In the genomic region with DNA sequence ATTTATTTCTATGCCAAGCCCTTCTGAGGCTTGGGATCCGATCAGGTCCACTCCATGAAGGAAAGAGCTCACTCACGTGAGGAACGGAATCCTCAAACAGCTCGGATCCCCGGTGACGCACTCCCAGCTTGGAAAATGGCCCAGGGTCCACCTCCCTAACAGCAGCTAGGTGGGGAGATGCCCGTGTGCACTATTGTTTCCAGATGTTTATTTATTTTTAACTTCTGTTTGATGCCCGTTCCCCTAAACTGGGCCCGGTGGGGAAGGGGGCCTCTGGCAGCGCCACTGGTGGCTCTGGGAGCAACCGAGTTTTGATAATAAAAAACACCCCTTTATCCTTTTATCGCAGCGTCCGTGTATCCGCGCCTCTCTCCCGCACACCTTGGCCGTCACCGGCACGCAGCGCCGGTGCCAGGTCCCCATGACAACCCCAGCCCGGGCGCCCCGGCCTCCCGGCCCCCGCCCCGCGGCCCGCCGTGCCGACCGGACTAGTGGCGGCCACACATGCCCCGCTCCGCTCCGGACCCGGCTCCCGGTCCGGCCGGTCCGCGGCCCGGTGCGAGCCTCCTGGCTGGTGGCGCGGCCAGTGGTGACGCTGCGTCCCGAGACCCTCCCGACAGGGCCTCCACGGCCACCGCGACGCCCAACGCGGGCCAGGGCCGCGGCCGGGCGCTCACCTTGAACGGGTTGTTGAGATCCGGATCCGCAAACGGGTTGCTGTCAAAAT, we compare ENCODE assay signal across 8 mouse cellular contexts. TPM values are rescaled to one million over a fixed set of nuclear protein-coding genes. Genes with fewer than 3 reads are reported as not detected.
DNase-seq lines count a peak whose midpoint lies in the region; ATAC-seq and TF ChIP-seq lines count a peak whose summit lies in the region.

No protein-coding gene starts in this region.

- H3K27me3 ChIP-seq in forebrain, embryonic 10.5 days (ENCODE audit: poor library complexity, severe bottlenecking) = peaks cover 9% of the 10 kb centered on the region
- H3K27me3 ChIP-seq in hindbrain, embryonic 11.5 days (ENCODE audit: control insufficient read depth, insufficient read depth, low read length) = no peaks in the 10 kb centered on the region
- no peaks in the 10 kb centered on the region for H3K27me3 ChIP-seq in megakaryocyte, embryonic 14.5 days (replicated peaks)
- no peaks in the 10 kb centered on the region for H3K27me3 ChIP-seq in stomach, embryonic 14.5 days (ENCODE audit: control insufficient read depth, insufficient read depth, low read length)

- no peak for TF ChIP-seq CTCF in brain, embryonic 14.5 days (IDR thresholded peaks at IDR 0.05; ENCODE audit: borderline replicate concordance, extremely low read depth, insufficient read depth, insufficient read length)

- H3K9ac ChIP-seq in hindbrain, embryonic 11.5 days (ENCODE audit: low read depth, low read length) = peak overlapping the region; percentile 90
- H3K9ac ChIP-seq in stomach, embryonic 14.5 days (replicated peaks; ENCODE audit: low read depth, low read length) = peak overlapping the region; percentile 81

- H3K4me1 ChIP-seq in forebrain, embryonic 10.5 days = peaks cover 25% of the 10 kb centered on the region
- no peaks in the 10 kb centered on the region for H3K4me1 ChIP-seq in hindbrain, embryonic 11.5 days (replicated peaks; ENCODE audit: control insufficient read depth, insufficient read depth, low read length)
- H3K4me1 ChIP-seq in megakaryocyte, embryonic 14.5 days = peaks cover 56% of the 10 kb centered on the region
- H3K4me1 ChIP-seq in stomach, embryonic 14.5 days (ENCODE audit: control insufficient read depth, insufficient read depth, low read length) = 0 out of 2 replicates have a peak, but pooled peaks cover 3% of the 10 kb centered on the region

- no peaks in the 10 kb centered on the region for H3K9me3 ChIP-seq in forebrain, embryonic 10.5 days
- H3K9me3 ChIP-seq in hindbrain, embryonic 11.5 days (ENCODE audit: control insufficient read depth, low read length) = no peaks in the 10 kb centered on the region
- H3K9me3 ChIP-seq in megakaryocyte, embryonic 14.5 days = no peaks in the 10 kb centered on the region
- H3K9me3 ChIP-seq in stomach, embryonic 14.5 days (ENCODE audit: control insufficient read depth, low read depth, low read length) = no peaks in the 10 kb centered on the region

- peak overlapping the region; percentile 89 for H3K4me2 ChIP-seq in hindbrain, embryonic 11.5 days (replicated peaks; ENCODE audit: low read depth, low read length)
- peak overlapping the region; percentile 82 for H3K4me2 ChIP-seq in stomach, embryonic 14.5 days (replicated peaks; ENCODE audit: low read depth, low read length)

- peak overlapping the region; percentile 91 for H3K4me3 ChIP-seq in forebrain, embryonic 10.5 days
- peak overlapping the region; percentile 86 for H3K4me3 ChIP-seq in hindbrain, embryonic 11.5 days (ENCODE audit: low read depth, low read length)
- peak overlapping the region; percentile 98 for H3K4me3 ChIP-seq in megakaryocyte, embryonic 14.5 days (replicated peaks)
- peak overlapping the region; percentile 94 for H3K4me3 ChIP-seq in stomach, embryonic 14.5 days (ENCODE audit: low read depth, low read length)

- WGBS in forebrain, embryonic 10.5 days = under 1% methylated on average over 65 of the region's 65 CpGs
- WGBS in hindbrain, embryonic 11.5 days = under 1% methylated on average over 64 of the region's 65 CpGs
- WGBS in stomach, embryonic 14.5 days = under 1% methylated on average over 55 of the region's 65 CpGs

- no peak for DNase-seq in frontal cortex, postnatal 25 days (ENCODE audit: low spot score in 2 of 2)
- DNase-seq in brain, embryonic 14.5 days (ENCODE audit: low read depth) = peak; percentile 59
- peak; percentile 16 for DNase-seq in forebrain, embryonic 10.5 days (ENCODE audit: extremely low spot score, low spot score)
- peak; percentile 49 for DNase-seq in hindbrain, embryonic 11.5 days (ENCODE audit: low spot score)
- DNase-seq in left cerebral cortex, postnatal 4 days = peak; percentile 45

- intact Hi-C loops in left cerebral cortex, postnatal 4 days (cut with DNase I) = no loop called here

- peak; percentile 17 for ATAC-seq in frontal cortex, adult (ENCODE audit: low TSS enrichment)
- ATAC-seq in hindbrain, embryonic 11.5 days (ENCODE audit: low FRiP score) = peak; percentile 82
- peak; percentile 66 for ATAC-seq in stomach, embryonic 14.5 days (ENCODE audit: insufficient number of reproducible peaks, insufficient read depth, low FRiP score, low read depth)

- H3K27ac ChIP-seq in forebrain, embryonic 10.5 days = peak overlapping the region; percentile 90
- peak overlapping the region; percentile 59; the same call in 1 of the 2 replicates for H3K27ac ChIP-seq in hindbrain, embryonic 11.5 days (ENCODE audit: low read depth, low read length)
- H3K27ac ChIP-seq in stomach, embryonic 14.5 days (ENCODE audit: low read length) = peak overlapping the region; percentile 67

- H3K36me3 ChIP-seq in forebrain, embryonic 10.5 days (replicated peaks) = no peaks in the 10 kb centered on the region
- H3K36me3 ChIP-seq in hindbrain, embryonic 11.5 days (ENCODE audit: control insufficient read depth, insufficient read depth, low read length) = no peaks in the 10 kb centered on the region
- H3K36me3 ChIP-seq in megakaryocyte, embryonic 14.5 days (replicated peaks; ENCODE audit: low read length) = no peaks in the 10 kb centered on the region
- no peaks in the 10 kb centered on the region for H3K36me3 ChIP-seq in stomach, embryonic 14.5 days (ENCODE audit: control insufficient read depth, insufficient read depth, low read length)

- no peak for TF ChIP-seq POLR2A in brain, embryonic 14.5 days (IDR thresholded peaks at IDR 0.05; ENCODE audit: borderline replicate concordance, extremely low read depth, insufficient read depth, insufficient read length, poor library complexity, severe bottlenecking)

RNA-seq across cellular contexts. Expression of gene Scamp1, which starts 1.0 kb away (rescaled TPM):
- polyA plus RNA-seq in brain, embryonic 14.5 days (2012; rRNA removed) = 63.8 and 86.5 TPM in 2 replicates
- polyA plus RNA-seq in forebrain, embryonic 10.5 days (2016; fragmentation: Nextera tagmentation; extraction: Ambion mirVana) = 27.1 and 27.3 TPM in 2 replicates
- polyA plus RNA-seq in hindbrain, embryonic 11.5 days (2014; fragmentation: Nextera tagmentation; extraction: Ambion mirVana) = 45.1 and 49.6 TPM in 2 replicates
- 100 to 1,000 TPM; 128 to 129 TPM for total RNA-seq in left cerebral cortex, postnatal 4 days (2021)
- 0.38 and 3.2 TPM in 2 replicates for polyA plus RNA-seq in megakaryocyte, embryonic 14.5 days (2012; ENCODE audit: insufficient read depth, low replicate concordance)
- polyA plus RNA-seq in stomach, embryonic 14.5 days (2014; fragmentation: Nextera tagmentation; extraction: Ambion mirVana) = 36.5 and 39.1 TPM in 2 replicates

Comparison
In these comparisons a context has a peak if more than half of its experiments do, and no peak if none do; other contexts are left out.
1. ATAC-seq: peak in every context shown above with its lines; median percentile 82 in hindbrain, embryonic 11.5 days; 66 in stomach, embryonic 14.5 days; 17 in frontal cortex, adult.
2. DNase-seq: peak in brain, embryonic 14.5 days (single experiment), forebrain, embryonic 10.5 days (single experiment), hindbrain, embryonic 11.5 days (single experiment) and left cerebral cortex, postnatal 4 days (single experiment); none in frontal cortex, postnatal 25 days (0 of 2).
3. Peak in every context shown above with its lines, with median percentiles within 50 percentile points of each other: H3K27ac ChIP-seq and H3K4me3 ChIP-seq.